ENCODE assay signal across 24 mouse cellular contexts in genomic region chr5:117953893-117954292, GRCm38 (mm10). TPM values are rescaled to one million over a fixed set of nuclear protein-coding genes. Genes with fewer than 3 reads are reported as not detected.
DNase-seq lines count a peak whose midpoint lies in the region; ATAC-seq and TF ChIP-seq lines count a peak whose summit lies in the region.
"Had no signal": no experiment of that assay in that cellular context is flagged by ENCODE, and none has a peak within 500 bp of the region (broad histone marks: within the 10 kb centered on the region; RNA-seq: fewer than 3 reads in every experiment).

No protein-coding gene starts in this region.

- H3K4me2 ChIP-seq in kidney, embryonic 14.5 days (replicated peaks; ENCODE audit: low read depth, low read length), result no peak overlapping the region
- H3K4me2 ChIP-seq: hindbrain, embryonic 13.5 days; limb, embryonic 12.5 days; liver, embryonic 15.5 days; lung, embryonic 14.5 days; midbrain, embryonic 12.5 days; neural tube, embryonic 13.5 days had no signal

- TF ChIP-seq CTCF in thymus, adult 2 months (IDR thresholded peaks at IDR 0.05; ENCODE audit: borderline replicate concordance, control insufficient read depth, extremely low read depth, insufficient read depth, low read length, poor library complexity), result no peak

- H3K27me3 ChIP-seq in thymus, adult 2 months (ENCODE audit: control insufficient read depth, insufficient read depth, low read length), result no peaks in the 10 kb centered on the region
- no peaks in the 10 kb centered on the region for H3K27me3 ChIP-seq in kidney, embryonic 14.5 days (ENCODE audit: control insufficient read depth, insufficient read depth, low read length)
- H3K27me3 ChIP-seq: limb, embryonic 12.5 days; liver, embryonic 15.5 days; midbrain, embryonic 12.5 days; neural tube, embryonic 13.5 days had no signal

- H3K4me3 ChIP-seq in thymus, adult 2 months (ENCODE audit: control insufficient read depth, insufficient read depth, low read length), result no peak overlapping the region
- no peak overlapping the region for H3K4me3 ChIP-seq in kidney, embryonic 14.5 days (ENCODE audit: low read length)
- H3K4me3 ChIP-seq: erythroblast, embryonic 14.5 days; hindbrain, embryonic 13.5 days; limb, embryonic 12.5 days; liver, embryonic 15.5 days; megakaryocyte, embryonic 14.5 days; midbrain, embryonic 12.5 days; myocyte; neural tube, embryonic 13.5 days had no signal

- H3K36me3 ChIP-seq in thymus, adult 2 months (ENCODE audit: control insufficient read depth, insufficient read depth, low read length), result no peaks in the 10 kb centered on the region
- no peaks in the 10 kb centered on the region for H3K36me3 ChIP-seq in kidney, embryonic 14.5 days (ENCODE audit: control insufficient read depth, insufficient read depth, low read length)
- H3K36me3 ChIP-seq: hindbrain, embryonic 13.5 days; limb, embryonic 12.5 days; liver, embryonic 15.5 days; midbrain, embryonic 12.5 days; neural tube, embryonic 13.5 days had no signal

- H3K9ac ChIP-seq in kidney, embryonic 14.5 days (ENCODE audit: low read depth, low read length), result no peak overlapping the region
- H3K9ac ChIP-seq: hindbrain, embryonic 13.5 days; limb, embryonic 12.5 days; liver, embryonic 15.5 days; lung, embryonic 14.5 days; midbrain, embryonic 12.5 days; neural tube, embryonic 13.5 days had no signal

- peak; percentile 69 for ATAC-seq in granulocyte monocyte progenitor cell, adult 5-6 weeks (replicated peaks; ENCODE audit: poor library complexity, severe bottlenecking)
- no peak for ATAC-seq in kidney, embryonic 14.5 days (ENCODE audit: low FRiP score, low TSS enrichment)
- ATAC-seq: forebrain, embryonic 16.5 days had no signal

- 14% methylated on average over 12 of the region's 12 CpGs for WGBS in thymus, adult 2 months
- WGBS in kidney, embryonic 14.5 days, result 83% methylated on average over 12 of the region's 12 CpGs

- TF ChIP-seq POLR2A in thymus, adult 2 months (IDR thresholded peaks at IDR 0.05; ENCODE audit: control insufficient read depth, extremely low read depth, insufficient read depth, low read length, poor library complexity), result no peak

- H3K4me1 ChIP-seq in thymus, adult 2 months (replicated peaks; ENCODE audit: control insufficient read depth, insufficient read depth, low read length), result peaks cover 15% of the 10 kb centered on the region
- H3K4me1 ChIP-seq in kidney, embryonic 14.5 days (ENCODE audit: control insufficient read depth, insufficient read depth, low read length), result 0 out of 2 replicates have a peak, but pooled peaks cover 3% of the 10 kb centered on the region
- H3K4me1 ChIP-seq: hindbrain, embryonic 13.5 days; midbrain, embryonic 12.5 days; neural tube, embryonic 13.5 days had no signal

- peak; percentile 21 for DNase-seq in thymus, adult 2 months
- DNase-seq in thymus, adult 18-20 months, result no peak
- DNase-seq in naive thymus-derived CD4-positive, alpha-beta T cell, adult 2 months (ENCODE audit: low read depth), result peak; percentile 51
- DNase-seq in thymus, postnatal 4 days, result peak; percentile 48
- no peak for DNase-seq in embryo, embryonic 10 days (ENCODE audit: low spot score)
- no peak for DNase-seq in urinary bladder, postnatal 25 days (ENCODE audit: low spot score)
- DNase-seq: adrenal gland, postnatal 10 days; cerebellum, adult 9-10 months; cerebellum, postnatal 36 days; gastrocnemius, postnatal 10 days; kidney, adult 18-20 months; lung, embryonic 14.5 days; lung, postnatal 14 days had no signal

- H3K27ac ChIP-seq in thymus, adult 2 months (ENCODE audit: control insufficient read depth, insufficient read depth, low read length), result no peak overlapping the region
- no peak overlapping the region for H3K27ac ChIP-seq in kidney, embryonic 14.5 days (ENCODE audit: low read depth, low read length)
- H3K27ac ChIP-seq: hindbrain, embryonic 13.5 days; limb, embryonic 12.5 days; liver, embryonic 15.5 days; midbrain, embryonic 12.5 days; neural tube, embryonic 13.5 days had no signal

- H3K9me3 ChIP-seq in kidney, embryonic 14.5 days (ENCODE audit: control insufficient read depth, low read length), result no peaks in the 10 kb centered on the region
- H3K9me3 ChIP-seq: hindbrain, embryonic 13.5 days; limb, embryonic 12.5 days; liver, embryonic 15.5 days; megakaryocyte, embryonic 14.5 days; midbrain, embryonic 12.5 days; neural tube, embryonic 13.5 days had no signal

RNA-seq across cellular contexts. Expression of gene Fbxo21, which starts 22.6 kb away (rescaled TPM):
- polyA plus RNA-seq in thymus, adult 2 months (2012; rRNA removed), result 43.3 and 49.7 TPM in 2 replicates
- 12.2 and 13.8 TPM in 2 replicates for total RNA-seq in granulocyte monocyte progenitor cell, adult 5-6 weeks (2014; fragmentation: Nextera tagmentation)
- total RNA-seq in granulocyte monocyte progenitor cell, adult 5-6 weeks (2017), result 14.0 and 19.5 TPM in 2 replicates
- polyA plus RNA-seq in kidney, embryonic 14.5 days (2014; fragmentation: Nextera tagmentation; extraction: Ambion mirVana), result 38.4 and 82.9 TPM in 2 replicates

Comparison
In these comparisons a context has a peak if more than half of its experiments do, and no peak if none do; other contexts are left out.
1. DNase-seq: peak in thymus, adult 2 months (single experiment), naive thymus-derived CD4-positive, alpha-beta T cell, adult 2 months (single experiment) and thymus, postnatal 4 days (single experiment); none in thymus, adult 18-20 months (0 of 2), embryo, embryonic 10 days (single experiment) and urinary bladder, postnatal 25 days (single experiment).